Mouse (Mus musculus) thymus, adult 2 months (tissue): Measurements from ENCODE around the gene Rhbdd1. TPM values are rescaled to one million over a fixed set of nuclear protein-coding genes. Genes with fewer than 3 reads are reported as not detected.

Experiments
- DNase-seq: peaks from one replicate; pipeline ENCODE4 v3.0.0; 2021
- H3K27ac ChIP-seq: fragments of 200-500 bp; 2 replicates; pipeline ENCODE4 v1.5.1; 2012; ENCODE audit warnings: low read length, control low read depth; ENCODE audit not compliant: control insufficient read depth, insufficient read depth
- H3K27me3 ChIP-seq: fragments of 200-500 bp; 2 replicates; pipeline ENCODE4 v1.6.1; 2012; ENCODE audit warnings: mild to moderate bottlenecking, low read length, moderate library complexity, mixed read lengths; ENCODE audit not compliant: control insufficient read depth, insufficient read depth
- H3K36me3 ChIP-seq: fragments of 200-500 bp; 2 replicates; pipeline ENCODE4 v1.6.1; 2012; ENCODE audit warnings: mild to moderate bottlenecking, low read length, moderate library complexity; ENCODE audit not compliant: control insufficient read depth, insufficient read depth
- H3K4me1 ChIP-seq: fragments of 200-500 bp; replicated peaks from 2 replicates; pipeline ENCODE4 v1.6.1; 2012; ENCODE audit warnings: low read length; ENCODE audit not compliant: control insufficient read depth, insufficient read depth
- H3K4me3 ChIP-seq: fragments of 200-500 bp; 2 replicates; pipeline ENCODE4 v1.5.1; 2012; ENCODE audit warnings: mild to moderate bottlenecking, low read length, control low read depth, moderate library complexity; ENCODE audit not compliant: control insufficient read depth, insufficient read depth
- CTCF ChIP-seq: fragments of 200-500 bp; IDR thresholded peaks from 2 replicates; pipeline ENCODE4 v1.5.1; 2012; ENCODE audit warnings: mild to moderate bottlenecking, control low read depth, low read length, moderate library complexity, borderline replicate concordance; ENCODE audit not compliant: control insufficient read depth, poor library complexity, insufficient read depth; ENCODE audit errors: extremely low read depth
- POLR2A ChIP-seq: fragments of 200-500 bp; IDR thresholded peaks from 2 replicates; pipeline ENCODE4 v1.6.1; 2012; ENCODE audit warnings: mild to moderate bottlenecking, low read length, control low read depth, moderate library complexity; ENCODE audit not compliant: control insufficient read depth, poor library complexity, insufficient read depth; ENCODE audit errors: extremely low read depth
- WGBS: fragments of 180-500 bp; shearing (Covaris S2); methylation state at CpG from one replicate; pipeline ENCODE4 v1.1.7; 2018; 5-methylcytosine and 5-hydroxymethylcytosine counted together
- polyA plus RNA-seq: library from polyadenylated mRNA; depleted of rRNA; stranded (reverse); fragments of >200 nt; gene quantifications from 2 replicates; pipeline ENCODE4 v1.2.3, GENCODE M21; 2012

Gene Rhbdd1
- polyA plus RNA-seq, 1 experiment: 10.7 TPM

GRCm38 (mm10) chr1:82329237-82329953 lies 13.1 kb downstream of the Rhbdd1 start:
- TF ChIP-seq POLR2A (no peak), CTCF (no peak)
- DNase-seq: no peak
- H3K4me3 ChIP-seq: no peak overlapping the region
- no peaks in the 10 kb centered on the region for H3K36me3 ChIP-seq
- 91% methylated on average over 4 of the region's 4 CpGs for WGBS
- H3K27ac ChIP-seq: no peak overlapping the region
- no peaks in the 10 kb centered on the region for H3K27me3 ChIP-seq
- no peaks in the 10 kb centered on the region for H3K4me1 ChIP-seq

- no peak for DNase-seq
- H3K27ac ChIP-seq: no peak overlapping the region
- H3K4me3 ChIP-seq: no peak overlapping the region
- no peaks in the 10 kb centered on the region for H3K36me3 ChIP-seq
- TF ChIP-seq CTCF: no peak
- no peaks in the 10 kb centered on the region for H3K27me3 ChIP-seq
- H3K4me1 ChIP-seq: no peaks in the 10 kb centered on the region
Observed at GRCm38 (mm10) chr1:82329954-82330247, 13.6 kb downstream of the Rhbdd1 start.

- DNase-seq: no peak
Observed at GRCm38 (mm10) chr1:82334506-82334905, 18.3 kb downstream of the Rhbdd1 start.

GRCm38 (mm10) chr1:82353089-82353488 lies 36.8 kb downstream of the Rhbdd1 start:
- H3K27me3 ChIP-seq: no peaks in the 10 kb centered on the region
- TF ChIP-seq POLR2A: no peak
- TF ChIP-seq CTCF: no peak
- H3K36me3 ChIP-seq: no peaks in the 10 kb centered on the region
- DNase-seq: no peak
- H3K4me3 ChIP-seq: no peak overlapping the region
- 96% methylated on average over 2 of the region's 2 CpGs for WGBS
- no peak overlapping the region for H3K27ac ChIP-seq
- no peaks in the 10 kb centered on the region for H3K4me1 ChIP-seq

More at GRCm38 (mm10) chr1:82334506-82334905, 18.3 kb downstream of the Rhbdd1 start:
- Histone ChIP-seq H3K4me3 (no peak overlapping the region), H3K27ac (no peak overlapping the region), H3K27me3 (no peaks in the 10 kb centered on the region), H3K36me3 (no peaks in the 10 kb centered on the region), H3K4me1 (no peaks in the 10 kb centered on the region)
- 94% methylated on average over 3 of the region's 3 CpGs for WGBS
- TF ChIP-seq POLR2A (no peak), CTCF (no peak)

GRCm38 (mm10) chr1:82353755-82354154 lies 37.5 kb downstream of the Rhbdd1 start:
- no peak for DNase-seq
- H3K27ac ChIP-seq: no peak overlapping the region
- over 99% methylated on average over 2 of the region's 2 CpGs for WGBS
- no peaks in the 10 kb centered on the region for H3K36me3 ChIP-seq
- H3K4me1 ChIP-seq: no peaks in the 10 kb centered on the region
- H3K27me3 ChIP-seq: no peaks in the 10 kb centered on the region
- no peak overlapping the region for H3K4me3 ChIP-seq
- TF ChIP-seq POLR2A: no peak
- no peak for TF ChIP-seq CTCF

GRCm38 (mm10) chr1:82358871-82359647 lies 42.8 kb downstream of the Rhbdd1 start:
- TF ChIP-seq POLR2A (no peak), CTCF (no peak)
- no peak for DNase-seq
- H3K27me3 ChIP-seq: no peaks in the 10 kb centered on the region
- H3K4me3 ChIP-seq: no peak overlapping the region
- H3K4me1 ChIP-seq: no peaks in the 10 kb centered on the region; the same call in 1 of the 2 replicates
- H3K36me3 ChIP-seq: no peaks in the 10 kb centered on the region
- H3K27ac ChIP-seq: no peak overlapping the region
- 92% methylated on average over 20 of the region's 20 CpGs for WGBS
